Mouse (Mus musculus) adrenal gland, postnatal 25 days (tissue): ENCODE measurements around the gene Atxn2. TPM values are rescaled to one million over a fixed set of nuclear protein-coding genes. Genes with fewer than 3 reads are reported as not detected.
A peak's percentile ranks its signal among the peaks of the same experiment; 100 is the strongest.
"Not testable (repeated sequence)": the region's sequence is repeated elsewhere in the genome, so short reads cannot be mapped to it uniquely, and the experiment has no call there.

Experiments used
- DNase-seq: peaks from one replicate; pipeline ENCODE4 v3.0.0; 2021; ENCODE audit warnings: mixed read lengths
- long read RNA-seq: library from polyadenylated mRNA; stranded (forward); transcript quantifications from one replicate; pipeline ENCODE4 v2.0.0, GENCODE M21; 2021
- total RNA-seq: library from RNA; stranded (reverse); gene quantifications from 2 replicates; pipeline ENCODE4 v1.2.3, GENCODE M21; 2021

Gene Atxn2
- 172 and 216 TPM in 2 replicates for total RNA-seq
- long read RNA-seq, partial matches to known transcripts, result 10 of 16 reads
- long read RNA-seq, other reads (novel, unspliced or antisense), result 5 of 16 reads

DNA sequence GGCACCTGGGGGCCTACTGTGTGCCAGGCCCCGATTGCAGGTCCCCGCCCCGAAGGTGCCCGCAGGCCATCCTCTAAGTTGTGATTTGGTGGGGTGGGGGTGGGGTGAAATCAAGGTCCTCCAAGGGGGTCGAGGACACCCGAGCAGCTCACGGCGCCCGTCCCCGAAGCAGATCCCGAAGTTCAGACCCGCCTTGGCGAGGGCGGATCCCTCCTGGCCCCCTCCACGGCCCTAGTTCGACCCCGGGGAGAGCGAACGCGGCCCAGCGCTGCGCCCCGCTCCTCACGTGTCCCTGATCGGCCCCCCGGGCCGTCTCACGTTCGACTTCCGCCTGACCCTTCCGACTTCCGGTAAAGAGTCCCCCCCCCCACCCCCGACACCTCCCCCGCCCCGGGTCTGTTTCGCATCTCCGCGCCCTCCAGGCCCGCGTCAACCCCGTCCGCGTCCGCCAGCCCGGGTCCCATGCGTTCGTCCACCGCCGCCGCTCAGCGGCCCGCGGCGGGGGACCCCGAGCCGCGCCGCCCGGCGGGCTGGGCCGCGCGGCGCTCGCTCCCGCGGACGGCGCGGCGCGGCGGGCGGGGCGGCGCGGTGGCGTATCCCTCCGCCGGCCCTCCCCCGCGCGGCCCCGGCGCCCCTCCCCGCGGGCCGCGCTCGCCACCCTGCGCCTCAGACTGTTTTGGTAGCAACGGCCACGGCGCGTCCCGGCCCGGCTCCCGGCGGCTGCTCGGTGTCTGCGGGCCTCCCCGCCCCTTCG lies at the start of gene Atxn2:
Gene Atxn2 (plus strand): TSS at position 164 of the 754 bp plus-strand sequence.
- peak; percentile 87 for DNase-seq

DNA sequence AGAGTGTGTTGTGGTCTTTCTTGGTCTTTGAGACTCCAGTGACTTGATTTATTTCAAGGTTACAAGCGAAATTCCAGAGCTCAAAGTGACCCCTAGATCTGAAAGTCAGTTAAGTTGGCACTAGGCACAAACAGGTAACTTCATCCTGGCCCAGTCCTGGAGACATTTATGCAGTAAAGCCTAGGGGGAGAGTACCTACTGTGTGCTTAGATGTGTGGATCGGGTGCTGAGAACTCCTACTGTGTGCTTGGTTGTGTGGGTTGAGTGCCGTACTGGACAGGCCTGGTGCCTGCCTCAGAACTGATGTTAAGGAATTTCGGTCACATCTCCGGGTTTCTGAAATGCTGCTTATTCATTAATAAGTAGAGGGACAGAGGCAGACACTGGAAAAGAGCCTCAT lies 49.6 kb upstream of the Atxn2 start:
- DNase-seq, result no peak

DNA sequence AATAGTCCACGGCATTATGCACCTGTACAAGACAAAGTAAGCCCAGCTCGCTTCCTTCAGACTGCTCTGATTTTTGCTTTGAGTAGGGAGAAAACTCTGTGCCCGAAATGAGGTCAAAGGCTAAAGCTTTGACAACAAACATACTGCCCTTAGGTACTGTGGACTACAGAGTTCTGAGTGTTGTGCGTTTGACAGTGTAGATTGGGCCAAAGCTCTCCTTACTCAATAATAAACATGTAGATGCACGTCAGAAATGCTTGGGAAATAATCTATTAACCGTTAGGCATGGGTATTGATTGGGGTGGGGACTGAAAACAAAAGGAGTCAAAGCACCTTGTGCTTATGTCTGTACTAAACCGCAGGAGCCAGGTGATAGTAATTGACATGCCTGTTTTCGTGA lies 47.7 kb upstream of the Atxn2 start:
- DNase-seq, result no peak

DNA sequence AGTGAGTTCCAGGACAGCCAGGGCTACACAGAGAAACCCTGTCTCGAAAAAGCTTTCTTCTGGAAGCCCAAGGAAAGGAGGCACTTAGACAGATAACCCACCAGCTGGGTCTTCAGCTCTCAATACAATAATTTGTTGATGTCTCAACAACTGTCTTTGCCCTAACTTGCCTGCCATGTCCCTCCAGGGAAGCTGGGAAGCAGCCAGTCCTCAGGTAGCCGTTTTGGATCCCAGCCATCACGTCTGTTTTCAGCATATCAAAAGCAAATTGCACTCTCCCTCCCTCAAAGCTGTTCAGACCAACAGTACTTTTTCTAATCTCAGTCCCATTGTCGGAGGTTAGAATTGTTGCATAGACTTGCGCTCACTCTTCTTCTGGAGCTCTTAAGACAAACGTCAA lies 47.1 kb upstream of the Atxn2 start:
- no peak for DNase-seq

DNA sequence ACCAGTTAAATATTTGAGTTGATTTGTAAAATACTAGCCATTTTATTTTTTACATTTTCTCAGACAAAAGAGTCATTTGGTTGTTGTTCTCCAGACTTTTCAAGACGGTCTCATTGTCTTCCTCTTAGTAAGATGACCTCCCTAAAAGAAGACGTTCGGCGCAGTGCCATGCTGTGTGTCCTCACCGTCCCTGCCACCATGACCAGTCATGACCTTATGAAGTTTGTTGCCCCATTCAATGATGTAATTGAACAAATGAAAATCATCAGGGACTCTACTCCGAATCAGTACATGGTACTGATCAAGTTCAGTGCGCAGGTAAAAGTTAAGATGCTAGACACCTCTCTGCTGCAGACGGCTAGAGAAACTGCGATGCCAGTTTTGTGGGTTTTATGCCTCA lies 46.2 kb upstream of the Atxn2 start:
- DNase-seq, result no peak

DNA sequence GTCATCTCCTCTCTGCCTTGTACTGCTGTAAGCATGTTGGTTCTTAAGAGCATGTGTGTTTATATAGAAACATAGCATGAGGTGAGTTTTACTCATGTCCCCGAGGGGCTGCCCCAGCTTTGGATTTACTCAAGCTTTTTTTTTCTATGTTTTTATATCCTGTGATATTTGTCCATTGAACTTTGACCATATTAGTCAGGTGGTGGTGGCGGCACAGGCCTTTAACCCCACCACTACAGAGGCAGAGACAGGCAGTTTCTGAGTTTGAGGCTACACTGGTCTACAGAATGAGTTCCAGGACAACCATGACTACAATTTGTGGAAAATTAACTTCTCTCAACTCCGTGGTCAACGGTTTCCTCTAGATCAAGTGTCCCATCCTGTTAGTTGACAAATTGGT lies 44.1 kb upstream of the Atxn2 start:
- no peak for DNase-seq

DNA sequence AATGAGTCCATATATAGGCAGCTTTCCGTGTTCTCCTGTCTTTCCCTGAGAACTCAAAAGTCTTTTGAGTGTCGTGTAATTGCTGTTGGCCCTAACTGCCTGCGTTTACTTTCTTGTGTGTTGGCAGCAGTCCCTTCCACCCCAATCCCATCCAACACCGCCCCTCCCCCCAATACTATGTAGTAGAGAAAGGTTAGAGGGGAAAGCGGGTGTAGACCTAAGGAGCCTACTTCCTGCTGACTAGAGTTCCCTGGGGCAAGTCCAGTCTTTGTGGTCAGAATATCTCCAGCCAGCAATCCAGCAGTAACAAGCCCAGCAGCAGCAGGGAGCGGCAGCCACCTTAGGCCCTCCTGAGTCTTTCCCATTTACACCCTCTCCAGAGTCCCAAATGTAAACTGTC lies 42.7 kb upstream of the Atxn2 start:
- no peak for DNase-seq

DNA sequence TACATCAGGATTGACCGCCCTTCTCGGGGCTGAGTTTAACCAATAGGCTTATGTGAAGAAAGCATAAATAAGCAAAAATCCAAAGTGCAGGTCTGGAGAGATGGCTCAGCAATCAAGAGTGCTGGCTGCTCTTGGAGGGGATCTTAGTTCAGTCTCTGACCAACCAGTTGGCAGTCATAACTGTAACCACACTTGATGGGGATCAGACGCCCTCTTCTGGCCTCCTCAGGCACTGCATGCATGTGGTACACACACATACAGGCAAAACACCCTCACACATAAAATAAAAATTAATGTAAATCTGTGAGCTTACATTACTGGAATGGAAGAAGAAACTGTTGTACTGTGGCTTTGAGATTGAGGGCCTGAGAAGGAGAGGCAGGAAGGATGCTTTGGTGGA lies 40.7 kb upstream of the Atxn2 start:
- DNase-seq, result no peak

DNA sequence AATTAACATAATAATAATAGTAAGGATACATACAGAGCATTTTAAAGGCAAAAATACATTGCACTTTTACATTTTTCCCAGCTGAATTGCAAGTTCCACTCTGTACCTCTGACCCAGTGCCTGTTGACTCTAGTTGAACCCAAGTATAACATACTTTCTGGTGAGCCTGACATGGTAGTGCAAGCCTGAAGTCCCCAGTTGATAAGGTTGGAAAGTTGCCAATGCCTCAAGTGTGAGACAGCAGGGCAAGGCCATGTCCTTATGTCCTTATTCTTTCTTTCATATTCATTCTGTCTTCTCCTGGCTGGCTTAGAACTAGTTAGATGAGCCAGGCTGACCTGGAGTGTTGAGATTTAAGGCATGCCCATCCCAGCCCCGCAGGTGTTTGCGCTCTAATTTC lies 28.9 kb upstream of the Atxn2 start:
- DNase-seq, result no peak

DNA sequence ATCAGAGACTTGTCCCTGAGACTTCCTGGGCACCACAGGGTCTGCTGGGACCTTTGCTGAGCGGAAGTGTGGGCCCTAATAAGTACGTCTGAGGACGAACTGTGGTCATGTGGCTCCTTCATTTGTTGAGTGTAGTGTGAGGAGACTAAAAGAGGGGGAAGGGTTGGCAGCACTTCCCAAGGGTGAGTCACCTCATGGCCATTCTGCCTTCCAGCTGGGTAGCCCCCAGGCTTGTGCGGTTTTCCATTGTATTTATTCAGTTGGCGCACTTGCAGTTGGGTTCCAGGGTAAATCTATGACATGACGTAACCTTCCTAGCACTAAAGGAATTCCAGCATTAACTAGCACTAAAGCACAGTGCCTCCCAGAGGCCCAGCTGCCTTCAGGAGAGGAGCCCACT lies 25.6 kb upstream of the Atxn2 start:
- no peak for DNase-seq

DNA sequence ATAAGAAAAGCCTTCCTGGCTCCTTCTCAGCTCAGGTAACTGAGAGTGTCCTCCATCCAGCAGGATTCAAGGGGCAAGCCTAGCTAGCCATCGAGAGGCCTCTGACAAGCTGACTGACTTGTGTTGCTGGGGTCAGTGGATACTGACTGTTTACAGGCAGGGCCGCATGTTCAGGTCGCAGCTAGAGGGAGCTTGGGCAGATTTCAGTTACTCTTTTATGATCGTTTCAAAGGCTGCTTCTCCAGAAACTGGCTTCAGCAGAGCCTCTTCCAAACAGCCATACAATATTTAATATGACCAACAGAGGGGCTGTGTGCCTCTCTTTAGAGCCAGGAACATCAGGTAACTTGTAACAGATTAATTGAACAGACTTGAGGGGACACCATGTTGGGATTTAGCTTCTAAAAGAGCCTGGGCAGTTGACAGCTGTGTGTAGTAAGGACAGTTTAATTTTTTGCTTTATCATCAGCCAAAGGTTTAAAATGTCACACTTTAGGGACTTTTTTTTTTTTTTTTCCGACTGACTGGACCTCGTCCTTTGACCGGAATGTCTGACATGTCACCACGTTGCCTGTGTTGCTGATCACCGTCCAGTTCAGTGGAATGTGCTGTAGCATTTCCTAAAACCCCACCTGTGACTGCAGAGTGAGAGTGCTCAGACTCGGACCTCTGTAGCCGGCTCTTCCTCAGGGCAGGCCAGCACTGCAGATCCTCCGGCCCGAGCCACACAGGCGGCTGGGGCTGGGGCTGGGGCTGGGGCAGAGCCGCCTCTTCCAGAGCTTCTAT lies 24.8 kb upstream of the Atxn2 start:
- no peak for DNase-seq

DNA sequence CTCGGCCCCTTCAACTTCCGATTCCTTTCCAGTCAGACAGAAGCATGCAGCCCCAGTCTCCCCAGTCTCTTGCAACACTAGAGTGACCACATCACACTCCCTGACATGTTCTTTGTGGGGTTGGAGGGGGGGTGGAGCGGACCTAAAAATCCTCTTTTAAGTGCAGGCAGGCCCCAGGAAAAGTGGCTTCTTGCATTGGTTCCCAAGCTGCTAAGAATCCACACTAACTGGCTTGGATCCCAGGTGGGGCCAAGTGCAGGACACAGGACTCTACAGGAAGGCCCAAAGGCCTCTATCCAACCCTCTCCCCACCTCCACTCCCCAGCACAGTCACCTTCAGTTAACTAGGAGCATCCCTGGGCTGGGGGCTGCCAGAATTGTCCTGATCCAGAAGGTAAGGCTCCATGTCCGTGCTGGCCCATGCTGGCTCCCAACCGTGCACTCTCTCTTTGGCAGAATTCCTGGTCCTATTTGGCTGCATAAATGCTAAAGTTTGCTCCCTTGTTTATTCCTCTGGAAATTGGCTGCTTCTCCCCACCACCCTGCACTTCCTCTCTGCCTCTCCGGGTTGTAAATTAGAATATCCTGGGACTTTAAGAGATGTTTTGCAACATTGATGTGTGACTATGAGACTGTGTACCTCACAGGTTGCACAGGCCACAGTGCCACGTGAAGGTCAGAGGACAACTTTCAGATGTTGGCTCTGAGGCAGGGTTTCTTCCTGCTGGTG lies 20.5 kb upstream of the Atxn2 start:
- no peak for DNase-seq

DNA sequence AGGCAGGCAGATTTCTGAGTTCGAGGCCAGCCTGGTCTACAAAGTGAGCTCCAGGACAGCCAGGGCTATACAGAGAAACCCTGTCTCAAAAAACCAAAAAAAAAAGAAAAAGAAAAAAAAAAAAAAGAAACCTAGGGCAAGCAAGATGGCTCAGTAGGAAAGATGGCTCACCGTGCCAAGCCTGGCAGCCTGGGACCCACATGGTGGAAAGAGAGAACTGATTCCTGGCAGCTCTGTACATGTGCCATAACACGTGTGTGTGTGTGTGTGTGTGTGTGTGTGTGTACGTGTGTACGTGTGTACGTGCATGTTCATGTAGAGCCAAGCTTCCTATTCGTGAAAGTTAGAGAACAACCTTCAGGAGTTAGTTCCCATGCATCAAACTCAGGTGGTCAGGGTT lies 19.7 kb upstream of the Atxn2 start:
- DNase-seq, result not testable (repeated sequence)

DNA sequence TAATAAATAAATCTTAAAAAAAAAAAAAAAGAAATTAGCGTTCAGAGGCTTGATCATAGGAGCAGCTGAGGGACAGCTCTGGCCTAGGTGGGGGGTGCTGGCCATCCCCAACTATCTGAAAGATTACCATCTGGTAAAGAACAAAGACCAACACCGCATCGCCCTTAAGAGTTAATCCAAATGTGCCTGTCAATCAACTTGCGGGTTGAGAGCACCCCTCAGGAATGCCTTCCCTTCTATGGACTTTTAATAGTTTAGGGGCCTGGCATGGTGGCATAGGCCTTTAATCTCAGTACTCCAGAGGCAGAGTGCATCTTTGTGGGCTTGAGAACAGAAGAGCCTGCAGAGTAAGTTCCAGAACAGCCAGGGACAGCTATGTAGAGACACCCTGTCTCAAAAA lies 18.2 kb upstream of the Atxn2 start:
- DNase-seq, result no peak

DNA sequence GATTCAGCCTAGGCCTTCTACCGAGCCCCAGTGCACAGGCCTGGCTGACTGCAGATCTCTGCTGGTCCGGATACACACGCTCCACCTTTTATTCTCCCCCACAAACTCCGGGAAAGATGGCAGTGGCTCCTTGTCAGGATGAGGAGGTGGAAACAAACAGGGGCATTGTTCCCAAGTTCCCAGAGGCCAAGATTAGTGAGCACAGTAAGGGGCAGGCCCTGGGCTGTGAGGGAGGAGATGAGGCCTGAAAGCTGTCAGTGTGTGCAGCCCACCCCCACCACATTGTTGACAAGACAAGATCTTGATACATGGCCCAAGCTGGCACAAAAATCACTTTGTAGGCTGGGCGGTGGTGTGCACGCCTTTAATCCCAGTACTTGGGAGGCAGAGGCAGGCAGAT lies 14.4 kb upstream of the Atxn2 start:
- no peak for DNase-seq

DNA sequence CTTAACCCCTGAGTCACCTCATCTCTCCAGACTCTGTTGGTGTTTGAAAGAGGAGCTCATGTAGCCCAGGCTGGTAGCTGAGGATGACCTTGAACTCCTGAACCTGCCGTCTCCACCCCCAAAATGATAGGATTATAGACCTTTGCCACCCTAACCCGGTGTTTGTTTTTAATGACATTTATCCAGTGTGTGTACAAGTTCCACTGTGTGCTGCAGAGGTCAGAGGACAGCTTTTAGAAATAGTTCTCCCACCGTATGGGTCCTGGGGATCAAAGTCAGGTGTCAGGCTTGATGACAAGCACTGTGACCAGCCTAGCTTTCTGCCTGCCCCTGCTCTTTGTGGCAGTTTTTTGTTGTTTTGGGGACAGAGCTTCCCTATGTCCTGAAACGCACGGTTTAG lies 11.2 kb upstream of the Atxn2 start:
- no peak for DNase-seq

DNA sequence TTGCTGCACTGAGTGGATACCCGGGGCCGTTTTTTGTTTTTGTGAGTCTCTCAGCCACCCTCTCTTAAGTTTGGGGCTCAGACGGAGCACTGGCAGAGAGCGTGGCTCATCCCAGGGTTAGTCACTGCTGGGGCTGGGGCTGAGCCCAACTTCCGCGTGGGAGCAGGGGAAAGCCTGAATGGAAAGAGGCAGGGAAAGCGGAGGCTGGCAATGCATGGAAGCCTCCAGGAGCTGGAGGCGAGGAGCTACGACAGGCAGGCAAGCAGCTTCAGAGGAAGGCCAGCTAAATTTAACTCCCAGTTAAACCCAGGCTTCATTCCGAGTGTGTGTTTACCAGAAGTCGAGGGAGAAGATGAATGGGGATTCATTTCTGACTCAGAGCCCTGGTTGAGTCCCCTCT lies 10.6 kb upstream of the Atxn2 start:
- DNase-seq, result peak; percentile 73

DNA sequence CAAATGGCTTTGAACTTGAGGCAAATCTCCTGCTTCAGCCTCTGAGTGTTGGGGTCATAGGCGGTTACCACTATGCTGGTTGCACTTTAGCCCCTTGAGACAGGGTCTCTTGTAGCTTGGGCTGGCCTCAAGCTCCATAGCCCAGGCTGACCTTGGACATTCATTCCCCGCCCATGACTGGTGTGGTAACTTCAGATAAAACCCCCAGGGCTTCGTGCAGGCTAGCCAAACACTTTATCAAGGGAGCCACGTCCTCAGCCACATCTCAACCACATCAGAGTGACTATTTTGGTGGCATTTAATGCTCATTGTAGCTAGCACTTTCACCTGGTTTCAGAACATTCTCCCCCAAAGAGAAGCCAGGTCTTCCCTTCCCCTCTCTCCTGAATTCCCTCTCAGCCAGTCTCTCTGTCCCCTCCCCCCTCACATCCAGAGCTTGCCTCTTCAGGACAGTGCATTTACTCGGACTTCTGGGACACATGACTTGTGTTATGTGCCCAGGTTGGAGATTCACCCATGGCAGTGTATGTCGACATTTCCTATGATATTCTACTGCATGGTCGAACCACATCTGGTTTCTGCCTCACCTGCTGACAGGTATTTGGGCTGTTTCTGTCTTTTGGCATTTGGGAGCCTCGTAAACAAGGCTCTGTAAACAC lies 9.9 kb upstream of the Atxn2 start:
- DNase-seq, result peak; percentile 37

DNA sequence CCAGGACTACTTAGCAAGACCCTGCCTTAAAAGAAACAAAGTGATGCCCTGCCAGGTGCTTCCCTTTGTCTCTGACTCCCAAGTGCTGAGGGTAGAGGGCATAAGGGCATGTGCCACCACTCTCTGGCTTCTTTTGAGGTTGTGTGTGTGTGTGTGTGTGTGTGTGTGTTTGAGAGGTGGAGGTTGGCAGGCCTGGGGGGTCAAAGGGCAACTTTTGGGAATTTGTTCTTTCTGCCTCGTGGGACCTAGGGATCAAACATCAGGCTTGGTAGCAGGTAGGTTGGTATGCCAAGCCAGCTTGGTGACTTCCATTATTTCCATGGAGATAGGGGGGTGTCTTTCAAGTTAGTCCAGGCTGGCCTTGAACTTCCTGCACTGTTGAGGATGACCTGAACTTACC lies 7.8 kb upstream of the Atxn2 start:
- DNase-seq, result no peak

DNA sequence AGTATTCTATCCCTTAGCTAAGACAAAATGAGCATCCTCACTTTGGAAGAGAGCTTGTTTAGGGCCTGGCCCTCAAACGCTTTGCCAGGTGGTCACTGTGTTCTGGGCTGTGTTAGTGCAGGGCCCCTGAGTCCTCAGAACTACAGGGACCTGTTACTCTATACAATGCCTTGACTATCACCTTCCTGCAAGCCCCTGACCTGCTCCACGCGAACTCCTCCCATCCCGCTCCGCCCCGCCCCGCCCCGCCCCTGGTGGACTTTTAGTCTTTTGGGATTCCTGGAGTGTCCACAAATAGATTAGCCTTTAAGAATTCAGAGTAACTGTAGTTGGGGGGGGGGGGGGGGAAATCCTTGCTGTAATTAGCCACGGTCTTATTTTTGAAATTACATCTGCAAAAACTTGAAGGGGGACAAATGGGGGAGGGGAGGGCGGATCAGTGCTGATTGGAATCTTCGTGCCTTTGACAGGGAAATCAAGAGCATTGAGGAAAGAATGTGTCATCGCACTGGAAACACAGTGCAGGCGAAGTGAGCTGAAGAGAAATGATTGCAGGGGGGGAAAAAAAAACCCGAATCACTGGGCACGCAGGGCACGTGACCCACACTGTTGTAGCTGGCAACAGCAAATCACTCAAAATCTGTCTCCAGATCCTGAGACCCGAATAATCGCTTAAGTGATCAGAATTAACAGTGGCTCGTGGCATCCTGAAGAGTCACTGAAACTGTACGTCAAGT lies 6.5 kb upstream of the Atxn2 start:
- no peak for DNase-seq

DNA sequence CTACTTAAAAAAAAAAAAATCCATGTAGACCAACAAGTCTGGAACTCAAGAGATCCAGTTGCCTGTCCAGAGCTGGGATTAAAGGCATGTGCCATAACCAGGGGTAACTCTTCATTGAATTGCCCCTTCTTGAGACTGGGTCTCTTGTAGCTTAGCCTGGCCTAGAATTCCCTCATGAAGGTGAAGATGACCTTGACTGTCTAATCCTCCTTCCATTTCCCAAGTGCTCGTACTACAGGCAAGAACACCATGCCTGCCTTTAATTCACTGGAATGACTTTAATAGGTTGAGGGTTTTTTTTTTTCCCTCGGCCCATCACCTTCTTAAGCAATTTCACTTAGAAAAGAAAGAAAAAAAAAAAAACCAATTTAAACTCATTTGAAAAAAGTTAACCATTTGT lies 735 bp upstream of the Atxn2 start:
- no peak for DNase-seq

DNA sequence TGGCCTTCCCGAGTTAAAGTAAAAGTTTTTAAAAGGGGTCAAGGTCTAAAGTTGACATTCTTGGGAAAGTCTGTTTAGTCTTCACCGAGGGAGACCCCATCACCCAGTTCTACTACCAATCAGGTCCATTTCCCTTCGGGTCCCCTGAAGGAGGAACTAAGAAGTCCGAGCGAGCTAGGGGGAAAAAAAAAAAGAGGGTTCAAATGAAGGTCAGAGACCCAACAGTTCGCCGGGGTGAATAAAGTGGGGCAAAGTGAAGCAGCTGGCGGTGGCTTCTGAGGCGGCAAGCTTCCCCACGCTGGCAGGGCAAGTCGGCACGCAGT lies 325 bp upstream of the Atxn2 start:
- DNase-seq, result no peak
